8 mouse cellular contexts compared by ENCODE assay signal in genomic region chr6:29916530-29917382, GRCm38 (mm10). TPM values are rescaled to one million over a fixed set of nuclear protein-coding genes. Genes with fewer than 3 reads are reported as not detected.
DNase-seq lines count a peak whose midpoint lies in the region; ATAC-seq and TF ChIP-seq lines count a peak whose summit lies in the region.

Gene Strip2, plus strand, starts transcription at chr6:29917012.

- peak; percentile 97 for DNase-seq in adrenal gland, postnatal 14 days
- DNase-seq in embryonic facial prominence, embryonic 10.5 days (ENCODE audit: low spot score): peak; percentile 97
- DNase-seq in left cerebral cortex, postnatal 36 days (ENCODE audit: low spot score in 2 of 2): peak; percentile 86 to 89
- peak; percentile 97 for DNase-seq in midbrain, embryonic 10.5 days (ENCODE audit: low spot score)
- DNase-seq in right cerebral cortex, postnatal 36 days (ENCODE audit: low spot score in 2 of 2): peak; percentile 82 to 87
- peak; percentile 85 to 93 for DNase-seq in urinary bladder, postnatal 4 days (ENCODE audit: low spot score in 2 of 2)

- H3K27ac ChIP-seq in embryonic facial prominence, embryonic 10.5 days (replicated peaks): peak within 1 kb of the TSS; percentile 51
- no peak within 1 kb of the TSS for H3K27ac ChIP-seq in intestine, postnatal 0 days (ENCODE audit: low read depth, low read length)
- H3K27ac ChIP-seq in midbrain, embryonic 10.5 days (replicated peaks): no peak within 1 kb of the TSS; the same call in 1 of the 2 replicates

- peak within 1 kb of the TSS; percentile 98 for H3K4me2 ChIP-seq in intestine, postnatal 0 days (replicated peaks; ENCODE audit: low read depth)

- ATAC-seq in granulocyte monocyte progenitor cell, adult 5-6 weeks (replicated peaks; ENCODE audit: poor library complexity, severe bottlenecking): peak; percentile 96
- ATAC-seq in intestine, postnatal 0 days: peak; percentile 94

- peak within 1 kb of the TSS; percentile 52 for H3K9ac ChIP-seq in intestine, postnatal 0 days (ENCODE audit: low read depth, low read length)

- H3K4me3 ChIP-seq in embryonic facial prominence, embryonic 10.5 days: peak within 1 kb of the TSS; percentile 80
- H3K4me3 ChIP-seq in intestine, postnatal 0 days (ENCODE audit: low read depth, low read length): peak within 1 kb of the TSS; percentile 77
- peak within 1 kb of the TSS; percentile 77 for H3K4me3 ChIP-seq in midbrain, embryonic 10.5 days

- intact Hi-C loops in left cerebral cortex, postnatal 36 days (cut with DNase I): loop anchor here (5.0 to 10.0 kb wide), 2 partner anchors 64 to 128 kb away; partner anchors contain the start of gene Nrf1

- under 1% methylated on average over 67 of the region's 67 CpGs for WGBS in embryonic facial prominence, embryonic 10.5 days
- under 1% methylated on average over 67 of the region's 67 CpGs for WGBS in intestine, postnatal 0 days
- under 1% methylated on average over 67 of the region's 67 CpGs for WGBS in midbrain, embryonic 10.5 days

- TF ChIP-seq CTCF in intestine, postnatal 0 days (IDR thresholded peaks at IDR 0.05; ENCODE audit: low read depth): no peak

- H3K27me3 ChIP-seq in embryonic facial prominence, embryonic 10.5 days (replicated peaks; ENCODE audit: low read depth, poor library complexity, severe bottlenecking): peaks cover 60% of the 10 kb centered on the region
- H3K27me3 ChIP-seq in intestine, postnatal 0 days (replicated peaks; ENCODE audit: control insufficient read depth, insufficient read depth, low read length): peaks cover 11% of the 10 kb centered on the region; the same call in 1 of the 2 replicates
- peaks cover 49% of the 10 kb centered on the region for H3K27me3 ChIP-seq in midbrain, embryonic 10.5 days (ENCODE audit: low read depth, poor library complexity, severe bottlenecking)

- H3K36me3 ChIP-seq in embryonic facial prominence, embryonic 10.5 days (replicated peaks): no peaks in the 10 kb centered on the region
- H3K36me3 ChIP-seq in intestine, postnatal 0 days (ENCODE audit: control insufficient read depth, insufficient read depth): no peaks in the 10 kb centered on the region; the same call in 1 of the 2 replicates
- H3K36me3 ChIP-seq in midbrain, embryonic 10.5 days: no peaks in the 10 kb centered on the region

- H3K4me1 ChIP-seq in embryonic facial prominence, embryonic 10.5 days: peaks cover 18% of the 10 kb centered on the region
- H3K4me1 ChIP-seq in intestine, postnatal 0 days (replicated peaks; ENCODE audit: control insufficient read depth, insufficient read depth, low read length): no peaks in the 10 kb centered on the region
- H3K4me1 ChIP-seq in midbrain, embryonic 10.5 days: peaks cover 13% of the 10 kb centered on the region

- no peaks in the 10 kb centered on the region for H3K9me3 ChIP-seq in embryonic facial prominence, embryonic 10.5 days
- no peaks in the 10 kb centered on the region for H3K9me3 ChIP-seq in intestine, postnatal 0 days (ENCODE audit: control insufficient read depth)
- no peaks in the 10 kb centered on the region for H3K9me3 ChIP-seq in midbrain, embryonic 10.5 days (replicated peaks)

RNA-seq across cellular contexts. Expression of gene Strip2, which starts in this region (rescaled TPM):
- total RNA-seq in adrenal gland, postnatal 14 days (2021): 1.5 and 2.0 TPM in 2 replicates
- 0.65 and 0.82 TPM in 2 replicates for polyA plus RNA-seq in embryonic facial prominence, embryonic 10.5 days (2016; fragmentation: Nextera tagmentation; extraction: Ambion mirVana)
- not detected in 2 replicates for total RNA-seq in granulocyte monocyte progenitor cell, adult 5-6 weeks (2014; fragmentation: Nextera tagmentation)
- 0.13 TPM in 1 of 2 replicates, not detected in the other for total RNA-seq in granulocyte monocyte progenitor cell, adult 5-6 weeks (2017)
- polyA plus RNA-seq in intestine, postnatal 0 days (2015; fragmentation: Nextera tagmentation; extraction: Ambion mirVana): 0.46 and 0.63 TPM in 2 replicates
- total RNA-seq in left cerebral cortex, postnatal 36 days (2021): 10 to 100 TPM; 19.6 to 30.6 TPM
- 0.65 TPM in 2 replicates for polyA plus RNA-seq in midbrain, embryonic 10.5 days (2016; fragmentation: Nextera tagmentation; extraction: Ambion mirVana)

Comparison
In these comparisons a context has a peak if more than half of its experiments do, and no peak if none do; other contexts are left out.
1. Peak in DNase-seq, H3K4me3 ChIP-seq and H3K27ac ChIP-seq in embryonic facial prominence, embryonic 10.5 days; RNA of the gene not detected or under 1 TPM.
2. Peak in ATAC-seq in granulocyte monocyte progenitor cell, adult 5-6 weeks; RNA of the gene not detected or under 1 TPM.
3. Peak in ATAC-seq, H3K4me3 ChIP-seq, H3K9ac ChIP-seq and H3K4me2 ChIP-seq in intestine, postnatal 0 days; RNA of the gene not detected or under 1 TPM.
4. Peak in DNase-seq and H3K4me3 ChIP-seq in midbrain, embryonic 10.5 days; RNA of the gene not detected or under 1 TPM.